Mouse (Mus musculus) erythroblast, embryonic 14.5 days (primary cell): ENCODE data around the gene Majin.

Source experiments
- GATA1 ChIP-seq: IDR thresholded peaks from 2 replicates; pipeline ENCODE4 v1.6.1; 2012; ENCODE audit warnings: low read length, inconsistent platforms, mixed read lengths
- TAL1 ChIP-seq: IDR thresholded peaks from 3 replicates; pipeline ENCODE4 v1.6.1; 2012; ENCODE audit warnings: low read length, inconsistent platforms, mixed read lengths

- TF ChIP-seq GATA1 (no peak), TAL1 (no peak)
Measured at GRCm38 (mm10) chr19:6247526-6248300, 63.5 kb downstream of the Majin start.
